Mouse (Mus musculus): Measurements from ENCODE around the gene Rimklb.

- TF ChIP-seq CTCF (conservative IDR thresholded peaks at IDR 0.05; ENCODE audit: insufficient read depth, insufficient read length, low read depth, low read length) (no peak), POLR2A (IDR thresholded peaks at IDR 0.05; ENCODE audit: low read depth, low read length) (no peak)
Measured at GRCm38 (mm10) chr6:122445215-122445614, 53.3 kb downstream of the Rimklb start.
